Mouse (Mus musculus) erythroblast, embryonic 14.5 days (primary cell): Measurements from ENCODE around the gene Ppp4r2.

Source experiments
- GATA1 ChIP-seq: IDR thresholded peaks from 2 replicates; pipeline ENCODE4 v1.6.1; 2012; ENCODE audit warnings: low read length, inconsistent platforms, mixed read lengths
- TAL1 ChIP-seq: IDR thresholded peaks from 3 replicates; pipeline ENCODE4 v1.6.1; 2012; ENCODE audit warnings: low read length, inconsistent platforms, mixed read lengths

- TF ChIP-seq GATA1 = no peak
- TF ChIP-seq TAL1 = no peak
These were observed 39.8 kb downstream of the Ppp4r2 start for GRCm38 (mm10) chr6:100873191-100873590.
